Mouse (Mus musculus) testis, postnatal 10 days (tissue): ENCODE results near the gene Pigg.
"Not testable (repeated sequence)": the region's sequence is repeated elsewhere in the genome, so short reads cannot be mapped to it uniquely, and the experiment has no call there.

Experiments
- DNase-seq: peaks from one replicate; pipeline ENCODE4 v3.0.0; 2021; ENCODE audit warnings: low spot score

Pigg gene

DNA sequence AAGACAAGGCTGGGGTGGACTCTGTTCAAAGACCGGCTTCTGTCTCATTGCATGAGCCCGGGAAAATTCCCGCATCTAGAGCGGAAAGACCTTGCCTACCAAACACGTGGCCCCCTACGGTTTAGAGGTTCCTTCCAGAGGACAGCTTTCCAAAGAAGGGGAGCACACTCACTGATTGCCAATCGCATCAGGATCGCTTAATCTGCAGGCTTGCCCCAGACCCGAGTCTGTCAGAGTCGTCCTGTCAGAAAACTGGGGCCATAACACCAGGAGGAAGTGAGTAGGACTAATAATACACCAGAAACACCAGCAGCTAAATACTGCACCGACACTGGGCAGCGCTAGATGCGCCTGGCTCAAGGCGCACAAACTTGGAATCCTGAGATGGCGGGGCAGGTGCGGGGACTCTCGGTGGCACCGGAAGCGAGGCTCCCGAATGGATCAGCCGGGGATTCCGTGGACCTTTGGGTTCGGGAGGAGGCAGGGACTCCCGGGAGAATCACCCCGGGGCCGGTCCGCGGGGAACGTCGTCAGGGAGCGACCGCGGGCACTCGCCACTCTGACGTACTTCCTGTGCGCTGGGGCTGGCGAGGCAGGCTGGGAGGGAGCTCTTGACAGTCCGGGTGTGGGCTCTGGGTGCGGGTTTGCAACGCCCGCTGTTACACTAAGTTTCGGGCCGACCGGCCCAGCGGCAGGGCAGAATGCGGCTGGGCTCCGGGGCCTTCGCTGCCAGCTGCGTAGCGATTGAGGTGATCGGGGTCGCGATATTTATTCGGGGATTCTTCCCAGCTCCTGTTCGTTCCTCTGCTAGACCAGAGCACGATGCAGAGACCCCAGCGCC lies at the start of gene Pigg:
Gene Pigg (plus strand): TSS at position 386 of the 841 bp plus-strand sequence.
- peak; percentile 93 for DNase-seq

DNA sequence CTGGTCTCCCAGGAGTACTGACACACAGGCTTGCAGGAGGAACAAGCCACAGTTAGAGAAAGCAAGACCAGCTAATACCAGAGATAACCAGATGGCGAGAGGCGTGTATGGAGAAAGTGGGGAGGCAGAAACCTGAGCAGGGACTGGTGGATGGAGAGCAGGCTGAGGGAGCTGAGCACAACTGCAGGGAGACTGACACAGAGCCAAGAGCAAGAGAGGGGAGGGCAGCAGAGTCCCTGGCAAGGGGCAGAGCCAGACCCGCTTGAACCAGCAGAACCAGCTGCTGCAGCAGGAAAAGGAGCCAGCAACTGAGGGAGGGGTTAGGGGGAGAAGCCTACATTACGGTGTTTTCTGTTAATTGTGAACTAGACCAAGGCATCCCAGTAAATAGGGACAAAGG lies 49.7 kb upstream of the Pigg start:
- DNase-seq: peak; percentile 49

DNA sequence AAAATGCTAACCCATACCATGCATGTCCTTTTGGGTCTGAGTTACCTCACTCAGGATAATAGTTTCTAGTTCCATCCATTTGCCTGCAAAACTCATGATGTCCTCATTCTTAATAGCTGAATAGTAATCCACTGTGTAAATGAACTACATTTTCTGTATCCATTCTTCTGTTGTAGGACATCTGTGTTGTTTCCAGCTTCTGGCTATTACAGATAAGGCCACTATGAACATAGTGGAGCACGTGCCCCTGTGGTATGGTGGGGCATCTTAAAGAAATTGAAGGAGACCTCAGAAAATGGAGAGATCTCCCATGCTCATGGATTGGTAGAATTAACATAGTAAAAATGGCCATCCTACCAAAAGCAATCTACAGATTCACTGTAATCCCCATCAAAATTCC lies 48.6 kb upstream of the Pigg start:
- not testable (repeated sequence) for DNase-seq

DNA sequence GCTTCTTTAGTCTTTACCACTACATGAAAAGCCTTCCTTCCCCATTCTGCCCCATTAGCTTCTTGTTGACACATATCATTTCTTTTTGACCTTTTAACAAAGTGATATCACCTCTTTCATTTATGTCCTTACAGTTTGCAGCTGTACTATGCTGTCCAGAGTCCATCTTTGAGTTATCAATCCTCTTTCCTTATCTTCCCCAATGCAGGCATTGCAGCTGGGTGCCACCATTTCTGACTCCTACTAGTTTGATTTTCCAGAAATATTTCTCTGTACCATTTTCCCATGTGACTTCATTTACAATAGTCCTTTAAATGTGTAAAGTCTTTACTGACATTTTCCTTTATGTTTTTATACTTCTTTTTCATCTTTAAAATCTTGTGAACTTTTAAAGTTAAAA lies 45.4 kb upstream of the Pigg start:
- no peak for DNase-seq

DNA sequence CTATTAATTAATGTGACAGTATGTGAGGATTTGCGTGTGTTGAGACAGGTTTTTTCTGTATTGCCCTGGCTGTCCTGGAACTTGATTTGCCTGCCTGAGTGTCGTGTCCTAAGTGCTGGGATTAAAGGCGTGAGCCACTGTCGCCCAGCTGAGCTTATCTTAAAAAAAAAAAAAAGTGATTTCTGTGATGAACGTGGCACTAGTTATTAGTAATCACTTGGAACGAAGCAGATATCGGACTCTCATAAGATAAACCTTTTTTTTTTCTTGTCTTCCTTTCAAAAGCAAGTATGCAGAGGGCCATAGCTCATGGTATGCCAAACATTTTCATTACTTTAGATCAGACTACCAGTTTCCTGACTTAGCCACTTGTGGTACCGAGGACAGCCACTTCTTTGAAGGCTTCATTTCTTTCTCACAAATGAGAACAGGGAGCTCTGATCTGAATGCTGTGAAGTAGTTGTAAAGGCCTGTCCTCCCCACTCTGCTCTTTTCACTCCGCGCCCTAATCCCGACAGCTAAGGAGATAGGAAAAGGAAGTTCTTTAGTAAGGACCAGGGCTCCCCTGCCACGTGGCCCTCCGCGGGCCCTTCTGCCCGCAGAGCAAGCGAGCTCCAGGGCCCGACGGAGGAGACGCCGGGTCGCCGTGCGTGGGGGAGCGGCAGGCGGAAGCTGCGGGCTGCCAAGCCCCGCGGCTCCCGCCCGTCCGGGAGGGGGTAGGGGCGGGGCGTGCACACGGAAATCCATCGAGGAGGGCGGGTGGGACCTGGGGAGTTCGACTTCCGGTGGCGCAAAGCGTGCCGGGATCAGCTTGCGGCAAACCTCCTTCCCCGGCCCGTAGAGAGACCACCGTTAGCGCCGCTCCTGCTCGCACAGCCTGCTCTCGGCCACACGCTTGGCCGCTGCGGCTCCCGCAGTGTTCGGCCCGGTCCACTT lies 44.0 kb upstream of the Pigg start, which contains the start of gene Dr1:
Gene Dr1 (plus strand): TSS at position 771 of the 936 bp plus-strand sequence.
- peak; percentile 90 for DNase-seq

DNA sequence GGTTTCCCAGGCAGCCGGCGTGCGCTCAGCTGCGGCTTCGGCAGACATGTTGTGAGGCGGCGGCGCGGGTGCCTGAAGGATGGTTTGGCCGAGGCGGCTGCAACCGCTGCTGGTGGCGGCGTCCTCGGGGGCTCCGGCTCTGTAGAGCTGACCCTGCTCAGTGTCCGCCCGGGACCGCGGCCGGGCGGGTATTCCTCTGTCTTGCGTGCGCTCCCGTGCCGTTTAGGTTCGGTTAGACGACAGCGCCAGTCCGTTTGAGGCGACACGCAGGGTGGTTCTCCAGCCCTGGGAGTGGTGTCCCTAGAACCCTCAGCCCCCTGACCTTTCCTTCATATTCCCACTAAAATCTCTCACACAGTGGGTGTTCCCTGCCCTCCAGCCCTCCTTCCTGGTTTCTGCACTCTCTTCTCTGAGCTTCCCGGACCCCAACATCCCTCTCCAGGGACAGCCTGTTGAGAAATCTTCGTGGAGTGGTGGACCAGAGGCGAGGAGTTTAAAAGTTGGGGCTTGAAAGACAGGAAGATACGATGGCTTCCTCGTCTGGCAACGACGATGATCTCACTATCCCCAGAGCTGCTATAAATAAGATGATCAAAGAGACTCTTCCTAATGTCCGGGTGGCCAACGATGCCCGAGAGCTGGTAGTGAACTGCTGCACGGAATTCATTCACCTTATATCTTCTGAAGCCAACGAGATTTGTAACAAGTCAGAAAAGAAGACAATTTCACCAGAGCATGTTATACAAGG lies 43.2 kb upstream of the Pigg start:
- no peak for DNase-seq

DNA sequence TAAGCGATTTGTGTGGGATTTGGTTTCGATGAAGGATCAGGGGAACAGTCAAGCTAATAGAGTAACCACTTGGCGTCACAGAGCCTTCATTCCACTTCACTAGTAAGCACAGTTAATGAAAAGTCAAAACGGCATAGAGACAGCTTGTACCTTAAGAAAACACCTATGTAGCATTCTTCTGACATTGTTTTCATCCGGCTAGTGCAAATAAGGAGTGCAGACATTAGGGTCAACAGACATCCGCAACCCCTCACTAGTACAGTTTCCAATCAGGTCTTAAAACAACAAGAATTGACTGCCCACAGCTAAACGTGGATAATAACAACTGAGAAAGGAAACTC lies 42.6 kb upstream of the Pigg start:
- no peak for DNase-seq

DNA sequence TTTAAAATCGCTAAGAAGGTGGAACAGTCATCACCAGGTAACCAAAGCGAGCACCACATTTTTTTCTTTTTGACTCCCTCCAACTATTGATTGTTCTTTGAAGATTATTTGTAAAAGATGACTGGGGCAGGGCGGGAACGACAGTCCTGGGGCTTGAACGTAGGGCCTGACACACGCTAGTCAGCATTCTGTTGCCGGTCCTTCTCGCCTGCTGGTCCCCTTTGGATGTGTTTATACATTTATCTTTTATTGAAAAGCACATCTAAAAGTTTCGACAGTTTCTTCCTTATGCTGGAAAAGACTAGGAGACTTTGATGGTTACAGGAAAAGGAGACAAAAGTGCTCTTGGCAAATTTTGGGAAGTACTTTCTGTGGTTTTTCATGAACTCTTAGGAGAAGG lies 42.0 kb upstream of the Pigg start:
- no peak for DNase-seq

DNA sequence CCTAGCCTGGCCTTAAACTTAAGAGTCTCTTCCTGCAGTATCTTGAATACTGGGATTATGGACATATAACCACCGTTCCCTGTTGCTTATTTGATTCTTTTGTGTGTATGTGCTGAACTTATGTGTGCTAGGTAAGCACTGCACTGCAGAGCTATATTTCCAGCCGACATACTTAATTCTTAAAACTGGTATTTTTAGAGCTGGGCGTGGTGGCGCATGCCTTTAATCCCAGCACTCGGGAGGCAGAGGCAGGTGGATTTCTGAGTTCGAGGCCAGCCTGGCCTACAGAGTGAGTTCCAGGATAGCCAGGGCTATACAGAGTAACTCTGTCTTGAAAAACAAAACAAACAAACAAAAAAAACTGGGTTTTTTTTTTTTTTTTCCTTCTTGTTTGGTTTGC lies 41.1 kb upstream of the Pigg start:
- DNase-seq: not testable (repeated sequence)

DNA sequence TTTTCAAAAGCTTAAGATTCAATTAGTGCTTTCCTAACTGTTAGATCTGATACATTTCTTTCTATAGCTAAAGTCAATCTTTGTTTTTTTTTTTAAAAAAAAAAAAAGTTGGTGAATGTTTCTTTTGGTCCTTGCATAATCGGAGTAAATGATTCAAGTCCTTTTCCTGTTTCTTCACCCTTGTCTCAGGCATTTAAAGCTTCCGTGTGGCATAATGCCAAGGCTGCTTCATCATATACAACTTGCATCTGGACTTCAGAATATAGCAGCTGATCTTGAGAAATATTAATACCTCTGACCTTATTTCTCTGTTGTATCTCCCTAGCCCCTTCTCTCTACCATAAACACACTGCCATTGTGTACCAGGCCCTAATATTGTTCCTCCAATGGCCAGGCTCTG lies 25.5 kb upstream of the Pigg start:
- DNase-seq: no peak

DNA sequence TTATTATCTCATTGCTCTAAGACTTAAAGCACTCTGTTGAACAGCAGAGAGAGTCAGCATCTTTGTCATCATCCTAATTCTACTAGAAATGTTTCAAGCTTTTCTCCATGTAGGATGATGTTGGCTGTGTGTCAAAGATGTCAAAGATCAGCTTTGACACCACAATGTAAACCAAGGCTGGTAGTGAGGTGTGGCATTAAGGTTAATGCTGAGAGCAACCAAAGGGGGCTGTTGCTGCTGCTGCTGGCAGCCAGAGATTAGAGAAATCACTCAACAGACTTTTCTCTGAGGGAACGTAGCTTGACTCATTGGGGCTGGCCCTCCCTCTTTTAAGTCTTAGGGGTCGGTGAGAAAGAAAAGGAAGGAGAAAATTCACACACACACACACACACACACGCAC lies 10.8 kb upstream of the Pigg start:
- no peak for DNase-seq

DNA sequence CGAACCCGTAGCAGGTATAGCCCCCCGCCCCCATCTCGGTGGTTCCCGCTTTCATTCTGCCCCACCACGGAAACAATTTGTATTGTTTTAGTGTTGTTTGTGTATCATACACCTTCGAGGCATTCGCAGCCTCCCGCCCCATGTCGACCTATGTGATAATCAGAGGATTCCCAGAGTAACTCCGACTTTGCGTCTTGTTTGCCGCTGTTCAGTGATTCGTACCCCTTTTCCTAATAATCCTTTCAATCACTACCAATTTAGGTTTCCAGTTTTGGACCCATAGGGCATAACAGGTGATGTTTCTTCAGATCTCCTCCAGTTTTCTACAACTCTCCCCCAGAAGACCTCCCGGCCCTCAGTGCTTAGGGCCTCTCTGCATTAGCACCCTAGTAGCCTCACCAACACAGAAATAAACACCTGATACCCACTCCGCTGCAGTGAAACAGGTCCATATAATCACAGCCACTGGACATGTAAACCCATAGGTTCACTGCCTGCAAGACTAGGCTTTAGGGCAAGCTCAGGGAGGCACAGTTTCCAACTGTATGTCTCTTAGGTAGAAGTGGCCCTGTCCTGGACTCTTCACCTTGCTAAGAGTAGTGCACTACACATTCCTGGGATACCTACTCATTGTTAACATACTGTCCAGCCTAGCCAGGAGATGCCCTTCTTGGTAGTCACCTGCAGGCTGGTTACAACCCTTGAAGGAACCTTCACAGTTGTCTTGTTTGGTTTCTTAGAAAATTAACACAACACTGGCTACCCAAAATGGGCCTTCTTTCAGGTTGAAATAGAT lies 854 bp downstream of the Pigg start:
- DNase-seq: no peak

DNA sequence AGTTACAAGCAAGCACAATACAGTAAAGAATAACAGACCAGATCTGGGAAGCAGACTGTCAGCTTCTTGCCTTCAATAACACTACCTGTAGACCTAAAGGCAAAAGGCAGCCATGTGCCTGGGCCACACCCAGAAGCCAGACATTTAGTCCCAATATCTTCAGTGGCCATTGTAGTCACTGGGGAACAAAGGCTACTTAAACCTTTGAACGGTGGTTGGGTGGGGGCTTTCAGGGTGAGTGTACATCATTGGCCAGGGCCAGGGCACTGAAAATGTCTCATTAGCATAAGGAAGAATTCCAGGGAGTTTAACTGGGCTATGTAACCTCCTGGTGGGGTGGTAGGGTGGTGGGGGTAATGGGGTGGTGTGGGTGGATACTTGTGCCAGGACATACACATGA lies 18.6 kb downstream of the Pigg start:
- no peak for DNase-seq

DNA sequence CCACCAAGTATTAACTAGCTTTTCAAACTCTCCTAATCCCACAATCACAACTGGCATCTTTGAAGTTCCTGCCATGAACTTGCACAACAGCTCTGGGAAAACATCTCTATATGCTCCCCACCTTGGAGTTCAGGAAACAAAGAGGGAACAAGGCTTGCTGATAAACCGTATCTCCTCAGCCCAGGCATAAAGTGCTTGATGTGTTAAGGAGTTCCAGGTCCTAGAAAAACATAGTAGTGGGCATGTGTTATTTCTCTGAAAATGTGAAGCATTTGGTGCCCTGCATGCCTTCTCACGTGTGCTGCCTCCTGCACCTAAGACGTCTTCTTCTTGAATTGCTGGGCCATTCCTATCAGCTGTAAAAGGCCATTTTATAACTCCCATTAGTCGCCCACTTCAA lies 25.0 kb downstream of the Pigg start:
- DNase-seq: no peak

DNA sequence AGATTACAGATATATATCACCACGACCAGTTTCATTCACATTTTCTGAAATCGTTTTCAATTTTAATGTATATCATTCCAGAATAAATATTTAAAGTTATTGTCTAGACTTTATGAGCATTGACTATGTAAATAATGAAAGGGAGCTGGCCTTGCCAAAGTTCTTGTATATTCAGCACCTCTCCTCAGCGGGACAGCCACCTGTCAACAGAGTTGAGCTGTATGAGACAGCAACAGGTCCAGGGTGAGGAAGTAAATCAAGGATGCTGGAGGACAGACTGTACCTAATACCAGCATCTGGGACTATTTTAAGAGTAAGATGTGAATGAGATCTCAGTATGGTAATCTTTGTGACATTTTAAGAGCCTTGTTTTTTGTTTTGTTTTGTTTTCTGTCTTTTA lies 25.6 kb downstream of the Pigg start:
- DNase-seq: no peak

DNA sequence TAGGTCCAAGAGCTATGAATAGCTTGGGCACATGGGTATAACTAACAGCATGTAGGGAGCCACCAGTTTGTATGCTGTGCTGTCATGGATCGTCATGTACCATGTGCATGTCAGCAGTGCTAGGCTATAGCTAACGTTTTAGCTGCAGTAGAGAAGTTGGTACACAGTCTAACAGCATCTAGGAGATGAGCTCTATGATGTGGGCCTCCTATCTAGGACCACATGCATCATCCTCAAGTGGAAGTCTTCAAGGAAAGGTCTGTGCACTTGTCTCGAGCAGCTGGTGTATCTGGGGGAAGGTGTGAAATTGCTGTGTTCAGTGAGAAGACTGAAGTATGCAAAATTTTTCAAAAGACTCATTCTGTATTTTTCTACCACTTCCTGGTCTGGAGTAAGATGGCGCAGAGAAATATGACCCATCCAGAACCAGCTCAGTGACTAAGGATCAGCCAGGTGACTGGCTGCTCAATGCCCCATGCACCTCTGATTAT lies 31.3 kb downstream of the Pigg start:
- DNase-seq: no peak

DNA sequence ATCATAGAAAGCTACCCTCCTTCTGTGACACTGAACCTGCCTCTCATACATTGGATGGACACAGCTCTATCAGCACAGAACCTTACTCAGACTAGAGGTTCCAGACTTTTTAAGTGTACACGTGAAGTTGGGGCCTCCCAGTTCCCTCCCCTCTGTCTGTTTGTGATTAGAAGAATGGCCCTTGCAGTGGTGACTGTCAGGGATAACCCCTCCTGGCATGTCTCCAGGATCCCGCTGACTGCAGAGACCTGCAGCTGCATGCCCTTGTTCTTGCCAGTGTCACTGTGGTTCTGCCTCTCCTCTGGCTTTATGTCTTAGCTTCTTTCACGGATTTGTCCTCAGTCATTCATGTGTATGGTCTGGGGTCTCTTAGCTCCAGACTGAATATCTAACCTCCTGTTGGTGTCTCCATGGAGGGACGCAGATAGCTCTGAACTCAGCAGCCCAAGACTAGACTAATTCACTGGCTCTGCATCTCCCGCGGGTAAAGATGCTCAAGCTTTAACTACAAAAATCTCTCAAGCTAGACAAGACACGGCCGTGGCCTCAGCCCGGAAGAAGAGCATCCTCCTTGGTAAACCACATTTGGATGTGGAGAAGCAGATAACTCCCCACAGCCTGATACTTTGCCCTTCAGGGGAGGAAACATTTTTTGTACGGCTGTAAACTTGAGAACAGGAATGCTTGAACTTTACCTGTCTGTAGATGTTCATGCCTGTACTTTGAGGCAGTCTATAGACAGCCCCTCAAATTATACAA lies 33.1 kb downstream of the Pigg start:
- no peak for DNase-seq

DNA sequence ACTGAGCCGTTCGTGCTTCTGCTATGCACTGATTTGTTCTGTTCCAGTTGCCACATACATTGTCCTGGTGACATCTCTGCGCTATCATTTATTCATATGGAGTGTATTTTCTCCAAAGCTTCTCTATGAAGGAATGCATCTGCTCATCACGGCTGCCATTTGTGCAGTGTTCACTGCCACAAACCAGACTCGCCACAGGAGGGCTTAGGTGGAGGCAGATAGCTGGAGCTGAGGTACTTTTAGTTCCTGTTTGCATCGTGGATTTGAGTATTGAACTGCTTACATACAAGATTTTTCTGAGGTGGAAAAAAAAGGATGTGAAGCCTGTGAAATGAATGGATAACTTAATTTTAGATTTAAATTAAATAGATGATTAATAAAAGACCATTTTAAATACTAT lies 35.4 kb downstream of the Pigg start:
- DNase-seq: no peak

DNA sequence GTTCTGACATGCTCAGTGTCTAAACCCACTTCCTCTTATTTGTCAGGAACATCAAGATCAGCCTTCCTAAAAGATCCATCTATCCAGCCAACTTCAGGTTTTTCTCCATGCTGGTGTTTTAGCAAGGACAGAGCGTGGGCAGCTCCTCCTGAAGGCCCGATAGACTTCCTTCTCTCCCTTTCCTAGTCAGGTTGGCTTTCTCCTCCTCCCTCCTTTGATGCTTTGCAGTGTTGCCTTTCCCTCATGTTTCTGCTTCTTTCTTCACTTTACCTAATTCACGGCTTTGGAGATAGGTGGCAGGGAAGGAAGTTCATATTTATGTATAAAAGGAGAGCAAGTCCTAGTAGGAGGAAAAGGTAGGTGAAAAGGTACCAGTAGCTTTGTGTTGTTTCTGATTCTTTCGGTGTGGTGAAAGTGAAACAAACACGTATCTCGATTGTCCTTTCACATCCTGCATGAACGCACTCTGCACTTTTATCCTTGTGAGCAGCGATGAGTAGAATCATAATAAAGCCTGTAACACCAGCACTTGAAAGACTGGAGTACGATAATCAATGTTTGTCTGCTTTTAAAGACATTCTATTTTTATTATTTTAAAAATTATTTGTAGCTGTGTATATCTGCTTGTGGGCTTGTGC lies 37.2 kb downstream of the Pigg start:
- DNase-seq: no peak

DNA sequence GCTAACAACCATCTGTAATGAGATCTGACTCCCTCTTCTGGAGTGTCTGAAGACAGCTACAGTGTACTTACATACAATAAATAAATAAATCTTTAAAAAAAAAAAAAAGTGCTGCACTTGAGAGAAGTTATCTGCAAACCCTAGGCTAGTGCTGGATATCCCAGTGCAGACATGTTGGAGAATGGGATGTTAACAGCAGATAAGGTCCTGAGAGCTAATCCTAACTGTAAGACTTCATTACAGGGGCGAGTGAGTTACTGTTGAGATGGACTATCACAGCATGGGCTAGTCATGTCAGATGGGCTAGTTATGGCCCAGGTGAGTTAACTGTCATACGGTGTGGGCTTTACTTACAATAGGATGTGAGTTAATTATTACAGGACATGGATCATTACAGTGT lies 41.6 kb downstream of the Pigg start:
- DNase-seq: no peak
